Mouse (Mus musculus): ENCODE data around the gene Cldn24. TPM values are rescaled to one million over a fixed set of nuclear protein-coding genes. Genes with fewer than 3 reads are reported as not detected.

Gene Cldn24
- polyA plus RNA-seq, 1 experiment = not detected

DNA sequence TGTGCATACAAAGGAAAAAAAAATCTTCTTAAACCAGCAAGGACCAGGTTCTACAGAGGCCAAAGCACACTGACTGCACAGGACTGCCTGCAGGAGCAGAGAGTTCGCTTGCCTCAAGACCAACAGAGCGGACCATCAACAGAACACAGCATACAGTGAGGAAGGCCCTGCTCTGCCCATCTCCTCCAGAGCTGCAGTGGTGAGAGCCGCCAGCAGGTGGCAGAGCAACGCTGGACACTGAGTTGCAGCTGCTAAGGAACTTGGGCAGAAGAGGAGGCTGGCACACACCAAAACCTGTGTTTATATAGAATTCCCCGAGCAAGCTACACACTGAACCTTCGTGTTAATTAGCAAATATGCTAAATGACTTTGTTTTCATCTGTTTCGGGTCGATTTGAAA lies 45.1 kb downstream of the Cldn24 start:
- TF ChIP-seq CTCF (IDR thresholded peaks at IDR 0.05; ENCODE audit: borderline replicate concordance, extremely low read depth, insufficient read depth, insufficient read length) (peak; percentile 99), POLR2A (IDR thresholded peaks at IDR 0.05; ENCODE audit: borderline replicate concordance, extremely low read depth, insufficient read depth, insufficient read length, poor library complexity, severe bottlenecking) (no peak)
- DNase-seq (ENCODE audit: low read depth) = peak; percentile 86

Other genes starting within 250 kb of the Cldn24 start
- gene Ing2, start 146.6 kb upstream of the Cldn24 start, polyA plus RNA-seq (2012; rRNA removed) = 6.8 and 10.8 TPM in 2 replicates
- gene Cdkn2aip, start 108.2 kb upstream of the Cldn24 start, polyA plus RNA-seq (2012; rRNA removed) = 19.9 and 24.3 TPM in 2 replicates
- gene Cldn22, start 2.3 kb downstream of the Cldn24 start, polyA plus RNA-seq (2012; rRNA removed) = not detected in 2 replicates
- 3.6 and 6.8 TPM in 2 replicates for gene Wwc2, start 168.8 kb downstream of the Cldn24 start, polyA plus RNA-seq (2012; rRNA removed)

All from brain, embryonic 14.5 days (tissue).